Mouse (Mus musculus) left cerebral cortex, postnatal 10 days (tissue): ENCODE measurements around the gene Traf7. TPM values are rescaled to one million over a fixed set of nuclear protein-coding genes. Genes with fewer than 3 reads are reported as not detected.

Experiments used
- DNase-seq, 2 experiments: peaks; one replicate each; pipeline ENCODE4 v3.0.0; 2021 to 2022; ENCODE audit warnings: low spot score in 2 of 2, mixed read lengths in 1 of 2; ENCODE audit errors: extremely low spot score in 1 of 2
- intact Hi-C: fragments of 180-260 bp; cut with DNase I; formaldehyde crosslinking; loops from one replicate; pipeline ENCODE4 v1.15.1; 2025
- total RNA-seq, 2 experiments: library from RNA; stranded (reverse); gene quantifications; 2 replicates each; pipeline ENCODE4 v1.2.3; 2021

Traf7 gene
- 100 to 1,000 TPM; 105 to 107 TPM for total RNA-seq

- intact Hi-C loops: no loop called here
- peak; percentile 93 to 99 for DNase-seq
Measured at GRCm38 (mm10) chr17:24527723-24528559, at the start of gene Traf7. TSS of gene Traf7 (minus strand) at chr17:24527938.

- intact Hi-C loops: no loop called here
- peak in 1 of 2 experiments; percentile 21 for DNase-seq
Measured at GRCm38 (mm10) chr17:24573811-24574210, 46.1 kb upstream of the Traf7 start.

- intact Hi-C loops: no loop called here
- DNase-seq: peak in 1 of 2 experiments; percentile 18
Measured at GRCm38 (mm10) chr17:24572651-24573245, 45.0 kb upstream of the Traf7 start.

- intact Hi-C loops: no loop called here
- no peak for DNase-seq
Measured at GRCm38 (mm10) chr17:24569837-24570236, 42.1 kb upstream of the Traf7 start.

GRCm38 (mm10) chr17:24567034-24567779, 39.5 kb upstream of the Traf7 start:
- DNase-seq: peak in 1 of 2 experiments; percentile 66
- intact Hi-C loops: no loop called here

- intact Hi-C loops: no loop called here
- DNase-seq: peak in 1 of 2 experiments; percentile 16
Measured at GRCm38 (mm10) chr17:24565792-24566191, 38.1 kb upstream of the Traf7 start.

GRCm38 (mm10) chr17:24565092-24565491, 37.4 kb upstream of the Traf7 start:
- intact Hi-C loops: no loop called here
- DNase-seq: peak in 1 of 2 experiments; percentile 27

GRCm38 (mm10) chr17:24564422-24564821, 36.7 kb upstream of the Traf7 start:
- intact Hi-C loops: no loop called here
- DNase-seq: peak in 1 of 2 experiments; percentile 27

- peak in 1 of 2 experiments; percentile 11 for DNase-seq
- intact Hi-C loops: no loop called here
Measured at GRCm38 (mm10) chr17:24563638-24564037, 35.9 kb upstream of the Traf7 start.

GRCm38 (mm10) chr17:24561592-24561991, 33.9 kb upstream of the Traf7 start:
- DNase-seq: no peak
- intact Hi-C loops: no loop called here

- peak in 1 of 2 experiments; percentile 17 for DNase-seq
- intact Hi-C loops: no loop called here
Measured at GRCm38 (mm10) chr17:24560301-24561028, 32.7 kb upstream of the Traf7 start.

- DNase-seq: peak in 1 of 2 experiments; percentile 45
- intact Hi-C loops: no loop called here
Measured at GRCm38 (mm10) chr17:24559146-24559545, 31.4 kb upstream of the Traf7 start.

GRCm38 (mm10) chr17:24558600-24559099, 30.9 kb upstream of the Traf7 start:
- peak in 1 of 2 experiments; percentile 21 for DNase-seq

GRCm38 (mm10) chr17:24557091-24557490, 29.4 kb upstream of the Traf7 start:
- peak in 1 of 2 experiments; percentile 25 for DNase-seq
- intact Hi-C loops: no loop called here

More at GRCm38 (mm10) chr17:24558600-24559099, 30.9 kb upstream of the Traf7 start:
- intact Hi-C loops: no loop called here

- intact Hi-C loops: no loop called here
- DNase-seq: peak in 1 of 2 experiments; percentile 23
Measured at GRCm38 (mm10) chr17:24551050-24551444, 23.3 kb upstream of the Traf7 start.

GRCm38 (mm10) chr17:24550416-24551049, 22.8 kb upstream of the Traf7 start:
- peak; percentile 75 to 91 for DNase-seq
- intact Hi-C loops: no loop called here

- intact Hi-C loops: no loop called here
- DNase-seq: peak; percentile 97 to 98
Measured at GRCm38 (mm10) chr17:24549618-24550415, 22.1 kb upstream of the Traf7 start, which contains the start of gene Pkd1. TSS of gene Pkd1 (plus strand) at chr17:24549834.
